Mouse (Mus musculus) MN1 (cell line): Measurements from ENCODE around the gene Foxd2.

Source experiments
- DNase-seq: peaks from one replicate; pipeline ENCODE4 v3.0.0-alpha.2; 2016; ENCODE audit warnings: low spot score

Gene Foxd2

GRCm38 (mm10) chr4:114912705-114913593, 4.3 kb upstream of the Foxd2 start:
- DNase-seq: no peak

GRCm38 (mm10) chr4:114909602-114910484, 1.2 kb upstream of the Foxd2 start:
- DNase-seq: no peak

GRCm38 (mm10) chr4:114907951-114908828, 483 bp downstream of the Foxd2 start:
- DNase-seq: no peak

GRCm38 (mm10) chr4:114907056-114907917, 1.4 kb downstream of the Foxd2 start:
- DNase-seq: no peak

- no peak for DNase-seq
These were observed 2.5 kb downstream of the Foxd2 start for GRCm38 (mm10) chr4:114905969-114906680.

- no peak for DNase-seq
These were observed 3.2 kb downstream of the Foxd2 start for GRCm38 (mm10) chr4:114905501-114905900.

- no peak for DNase-seq
These were observed 5.3 kb downstream of the Foxd2 start for GRCm38 (mm10) chr4:114903422-114903782.

GRCm38 (mm10) chr4:114902641-114903421, 5.8 kb downstream of the Foxd2 start:
- DNase-seq: no peak

GRCm38 (mm10) chr4:114901643-114902351, 6.9 kb downstream of the Foxd2 start:
- DNase-seq: no peak

GRCm38 (mm10) chr4:114900866-114901642, 7.6 kb downstream of the Foxd2 start:
- no peak for DNase-seq

- no peak for DNase-seq
These were observed 8.8 kb downstream of the Foxd2 start for GRCm38 (mm10) chr4:114899885-114900284.

- no peak for DNase-seq
These were observed 10.8 kb downstream of the Foxd2 start for GRCm38 (mm10) chr4:114897853-114898252.

- DNase-seq: no peak
These were observed 26.4 kb downstream of the Foxd2 start for GRCm38 (mm10) chr4:114882232-114882631.

- DNase-seq: no peak
These were observed 32.2 kb downstream of the Foxd2 start for GRCm38 (mm10) chr4:114876441-114876972.

- DNase-seq: no peak
These were observed 38.7 kb downstream of the Foxd2 start for GRCm38 (mm10) chr4:114869765-114870490.

- DNase-seq: no peak
These were observed 45.5 kb downstream of the Foxd2 start for GRCm38 (mm10) chr4:114863166-114863565.

GRCm38 (mm10) chr4:114858426-114858825, 50.2 kb downstream of the Foxd2 start:
- DNase-seq: no peak
